Mouse (Mus musculus): ENCODE results near the gene Cst6.

DNA sequence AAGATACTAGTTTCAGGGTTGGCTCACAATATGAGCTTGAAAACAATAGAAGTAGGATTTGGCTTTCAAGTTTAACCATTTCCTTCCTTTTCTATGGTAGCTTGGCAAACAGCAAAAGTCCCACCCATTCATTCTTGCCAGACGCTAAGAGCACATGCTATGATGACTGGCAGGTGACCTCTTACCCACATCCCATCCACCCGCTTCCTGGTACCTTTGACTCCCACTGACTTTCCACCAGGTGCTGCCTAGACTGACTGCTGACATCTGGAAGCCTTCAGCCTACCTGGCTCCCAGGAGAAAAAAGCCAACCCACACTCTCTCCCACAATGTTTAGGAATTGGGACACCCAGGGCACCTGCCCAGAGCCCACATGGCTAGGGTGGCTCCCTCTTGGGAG is 14.8 kb upstream of the Cst6 start:
- TF ChIP-seq POLR2A (IDR thresholded peaks at IDR 0.05; ENCODE audit: borderline replicate concordance, low read depth, low read length) (no peak), CTCF (IDR thresholded peaks at IDR 0.05; ENCODE audit: low read depth, low read length) (no peak)

All from bone marrow macrophage, adult 2 months (primary cell).